Mouse (Mus musculus) forebrain, embryonic 12.5 days (tissue): ENCODE measurements around the gene Gm37240. TPM values are rescaled to one million over a fixed set of nuclear protein-coding genes. Genes with fewer than 3 reads are reported as not detected.

Source experiments
- ATAC-seq: fragments of 200-750 bp; cut with Nextera tagmentation; 2 replicates; pipeline ENCODE4 v1.8.0; 2017; ENCODE audit warnings: moderate TSS enrichment; ENCODE audit not compliant: low FRiP score
- H3K27ac ChIP-seq: fragments of 300-500 bp; sonication (generic); 2 replicates; pipeline ENCODE4 v1.5.1; 2016; ENCODE audit warnings: mild to moderate bottlenecking
- H3K27me3 ChIP-seq: fragments of 300-500 bp; sonication (generic); 2 replicates; pipeline ENCODE4 v1.6.1; 2016; ENCODE audit warnings: mild to moderate bottlenecking
- H3K36me3 ChIP-seq: fragments of 300-500 bp; sonication (generic); replicated peaks from 2 replicates; pipeline ENCODE4 v1.6.1; 2016; ENCODE audit warnings: mild to moderate bottlenecking
- H3K4me1 ChIP-seq: fragments of 300-500 bp; sonication (generic); 2 replicates; pipeline ENCODE4 v1.6.1; 2016
- H3K4me2 ChIP-seq: fragments of 300-500 bp; sonication (generic); 2 replicates; pipeline ENCODE4 v1.6.1; 2016; ENCODE audit warnings: mild to moderate bottlenecking, moderate library complexity
- H3K4me3 ChIP-seq: fragments of 300-500 bp; sonication (generic); replicated peaks from 2 replicates; pipeline ENCODE4 v1.5.1; 2016; ENCODE audit warnings: mild to moderate bottlenecking
- H3K9ac ChIP-seq: fragments of 300-500 bp; sonication (generic); 2 replicates; pipeline ENCODE4 v1.6.1; 2016; ENCODE audit warnings: mild to moderate bottlenecking
- H3K9me3 ChIP-seq: fragments of 300-500 bp; sonication (generic); 2 replicates; pipeline ENCODE4 v1.6.1; 2016
- whole genome bisulfite sequencing: fragments of 180-500 bp; shearing (Covaris S2); methylation state at CpG from one replicate; pipeline ENCODE4 v1.1.7; 2016; 5-methylcytosine and 5-hydroxymethylcytosine counted together
- polyA plus RNA-seq: library from polyadenylated mRNA; unstranded; fragments of >200 nt; fragmentation: Nextera tagmentation; extraction: Ambion mirVana; gene quantifications from 2 replicates; pipeline ENCODE4 v1.2.1, GENCODE M21; 2016

Gm37240 gene
- polyA plus RNA-seq, 1 experiment from 2014 or later: 0.57 TPM

DNA sequence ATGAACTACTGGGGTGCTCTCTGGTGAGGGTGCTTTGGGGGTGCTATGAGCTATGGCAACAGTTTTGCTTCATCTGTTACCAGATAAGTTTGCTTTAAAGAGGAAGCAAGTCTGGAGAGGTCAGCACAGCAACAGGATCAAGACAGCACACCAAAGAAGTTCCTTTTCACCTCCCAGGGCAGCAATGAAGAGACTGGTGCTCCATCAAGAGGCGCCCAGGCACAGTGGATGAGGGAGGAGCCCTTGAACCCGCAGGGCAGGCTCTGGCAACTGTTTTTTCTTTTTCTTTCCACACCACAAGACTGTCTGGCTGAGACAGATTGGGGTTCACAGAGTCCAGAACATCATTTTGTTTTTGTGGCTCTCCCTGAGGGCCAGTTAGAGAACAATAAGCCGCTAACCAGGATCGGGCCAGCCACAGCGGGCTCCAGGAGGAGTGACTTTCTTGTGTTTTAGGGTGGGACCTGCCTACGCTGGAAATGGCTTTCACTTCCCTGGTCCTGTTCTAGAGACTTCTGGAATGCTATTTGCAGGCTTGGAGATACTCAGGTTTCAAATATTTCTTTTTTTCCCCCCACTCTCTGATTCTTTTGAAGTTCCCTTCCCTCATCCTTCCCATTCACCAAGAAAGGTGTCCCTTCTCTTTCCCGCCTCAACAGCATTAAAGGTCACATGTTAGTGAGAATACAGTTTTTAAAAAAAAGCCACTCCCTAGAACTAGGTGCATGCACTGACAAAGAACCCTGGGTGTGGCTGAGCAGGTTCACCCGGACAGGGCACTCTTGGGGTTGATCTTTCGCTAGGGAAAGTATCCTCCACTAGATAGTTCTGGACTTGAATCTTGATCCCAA is 1241.9 kb downstream of the Gm37240 start:
- H3K27ac ChIP-seq: no peak overlapping the region
- no peak for ATAC-seq
- H3K27me3 ChIP-seq: no peaks in the 10 kb centered on the region
- no peak overlapping the region for H3K4me3 ChIP-seq
- 85% methylated on average over 9 of the region's 9 CpGs for WGBS
- H3K4me1 ChIP-seq: peaks cover 10% of the 10 kb centered on the region; the same call in 1 of the 2 replicates
- H3K9ac ChIP-seq: no peak overlapping the region
- no peaks in the 10 kb centered on the region for H3K9me3 ChIP-seq
- no peak overlapping the region for H3K4me2 ChIP-seq
- H3K36me3 ChIP-seq: no peaks in the 10 kb centered on the region

DNA sequence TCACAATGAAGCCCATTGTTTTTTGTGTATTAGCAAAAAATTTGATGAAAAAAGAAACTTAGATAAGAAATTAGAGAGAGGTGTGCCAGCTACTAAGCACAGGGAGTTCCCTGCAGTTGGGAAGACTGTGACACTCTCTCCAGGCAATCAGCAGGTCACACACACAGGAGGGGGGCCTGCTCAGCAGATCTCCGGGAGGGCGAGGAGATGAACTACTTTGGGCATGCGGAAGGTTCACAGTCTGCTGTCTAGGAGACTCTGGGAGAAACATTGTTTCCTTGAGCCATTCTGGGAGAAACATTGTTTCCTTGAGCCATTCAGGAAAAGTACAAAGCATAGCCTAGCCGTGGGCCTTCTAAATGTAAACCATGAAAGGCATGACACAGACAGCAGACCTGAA is 1244.4 kb downstream of the Gm37240 start:
- Histone ChIP-seq H3K4me2 (no peak overlapping the region), H3K27ac (no peak overlapping the region), H3K9me3 (no peaks in the 10 kb centered on the region), H3K4me1 (peaks cover 14% of the 10 kb centered on the region), H3K4me3 (no peak overlapping the region), H3K9ac (no peak overlapping the region), H3K36me3 (no peaks in the 10 kb centered on the region), H3K27me3 (no peaks in the 10 kb centered on the region)
- 63% methylated on average over 4 of the region's 4 CpGs for WGBS
- ATAC-seq: no peak

DNA sequence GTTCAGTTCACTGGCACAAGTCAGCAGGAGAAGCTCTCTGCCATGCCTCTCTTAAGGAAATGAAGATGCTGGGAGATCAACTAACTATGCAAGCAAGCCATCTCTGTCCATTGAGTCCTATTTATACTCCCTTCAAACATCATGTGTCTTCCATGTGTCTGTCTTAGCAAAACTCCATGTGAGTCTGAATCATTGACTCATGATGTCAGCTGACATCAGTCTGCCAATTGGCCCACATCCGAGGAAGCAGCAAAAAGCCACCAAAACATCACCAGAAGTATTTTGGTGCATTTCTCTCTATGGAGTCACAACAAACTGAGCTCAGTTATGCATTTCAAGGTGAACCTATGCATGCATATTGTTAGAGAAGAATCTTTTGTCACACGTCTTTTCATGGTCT is 1245.9 kb downstream of the Gm37240 start:
- Histone ChIP-seq H3K4me1 (peaks cover 4% of the 10 kb centered on the region; the same call in 1 of the 2 replicates), H3K9ac (no peak overlapping the region), H3K9me3 (no peaks in the 10 kb centered on the region), H3K4me3 (no peak overlapping the region), H3K27me3 (no peaks in the 10 kb centered on the region), H3K36me3 (no peaks in the 10 kb centered on the region), H3K4me2 (no peak overlapping the region), H3K27ac (no peak overlapping the region)
- WGBS: 83% methylated on average over 2 of the region's 2 CpGs
- ATAC-seq: no peak

DNA sequence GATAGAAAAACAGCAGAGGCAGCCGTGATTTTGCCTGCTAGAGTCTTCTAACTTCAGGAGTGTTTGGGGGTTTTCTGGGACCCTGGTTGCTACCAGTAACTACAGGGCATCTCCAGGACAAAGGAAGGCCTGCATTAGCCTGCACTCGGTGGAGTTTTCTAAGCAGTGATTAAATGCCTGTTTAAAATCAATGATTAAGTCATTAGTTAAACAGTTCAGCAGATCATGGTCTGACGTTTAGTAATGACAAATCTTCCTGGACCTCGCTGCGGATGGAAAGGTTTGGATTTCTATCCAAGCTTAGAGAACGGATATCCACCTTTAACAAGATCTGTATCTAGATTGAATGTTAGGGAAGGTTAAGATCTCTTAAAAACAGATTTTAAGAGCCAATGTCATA is 1246.8 kb downstream of the Gm37240 start:
- 57% methylated on average over 6 of the region's 6 CpGs for WGBS
- Histone ChIP-seq H3K36me3 (no peaks in the 10 kb centered on the region), H3K27ac (no peak overlapping the region), H3K9ac (no peak overlapping the region), H3K27me3 (no peaks in the 10 kb centered on the region), H3K4me1 (peaks cover 4% of the 10 kb centered on the region; the same call in 1 of the 2 replicates), H3K4me3 (no peak overlapping the region), H3K9me3 (no peaks in the 10 kb centered on the region), H3K4me2 (no peak overlapping the region)
- ATAC-seq: no peak

DNA sequence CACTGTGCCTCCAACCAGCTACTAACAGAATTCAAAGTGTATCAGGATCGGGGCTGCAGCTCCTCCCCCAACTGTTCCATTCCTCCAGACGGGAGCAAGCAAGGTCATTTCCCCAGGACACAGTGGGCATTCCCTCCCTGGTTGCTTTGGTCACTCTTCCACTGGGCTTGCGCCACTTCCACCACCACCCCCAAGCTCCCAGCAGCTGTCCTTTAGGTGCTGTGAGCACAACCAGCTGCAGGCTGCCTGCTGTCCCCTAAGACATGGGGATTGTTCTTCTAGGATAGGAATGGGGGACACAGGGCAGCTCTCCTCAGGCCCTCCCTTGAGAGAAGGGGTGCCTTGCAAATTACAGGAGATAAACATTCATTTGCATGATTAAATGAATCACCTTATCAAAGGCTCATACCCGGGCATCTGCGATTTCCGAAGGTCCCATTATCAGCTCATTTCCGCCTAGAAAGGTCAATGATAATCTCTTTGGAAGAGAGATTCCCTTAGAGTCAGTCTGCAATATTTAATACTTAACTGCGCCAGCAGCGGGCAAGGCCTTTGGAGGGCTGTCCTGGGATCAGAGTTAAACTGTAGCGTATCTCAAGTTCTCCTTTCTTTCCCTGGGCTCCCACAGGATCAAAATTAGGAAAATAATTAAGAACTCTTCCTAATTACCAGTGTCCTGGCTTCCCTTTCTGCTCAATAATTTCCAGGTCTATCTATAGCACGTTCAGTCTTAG is 1247.4 kb downstream of the Gm37240 start:
- ATAC-seq: no peak

DNA sequence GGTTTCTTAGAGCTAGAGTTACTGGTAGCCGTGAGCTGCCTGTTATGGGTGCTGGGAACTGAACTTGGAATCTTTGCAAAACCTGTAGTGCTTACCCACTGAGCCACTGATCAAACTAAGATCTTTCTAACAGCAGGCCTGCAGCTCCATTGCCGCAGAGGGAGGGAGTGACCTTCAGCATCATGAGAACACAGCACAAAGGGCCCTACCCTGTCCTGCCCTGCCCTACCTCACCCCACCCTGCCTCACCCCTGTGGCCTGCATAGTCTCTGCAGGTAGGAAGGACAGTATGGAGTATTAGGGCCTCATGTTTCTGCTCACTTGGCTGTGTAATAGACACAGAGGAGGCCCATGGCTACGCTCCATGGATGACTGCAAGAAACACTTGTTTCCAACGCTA is 1248.5 kb downstream of the Gm37240 start:
- no peak for ATAC-seq
- H3K36me3 ChIP-seq: no peaks in the 10 kb centered on the region
- WGBS: 80% methylated on average over 4 of the region's 4 CpGs
- H3K4me1 ChIP-seq: peaks cover 4% of the 10 kb centered on the region; the same call in 1 of the 2 replicates
- H3K9ac ChIP-seq: no peak overlapping the region
- no peaks in the 10 kb centered on the region for H3K27me3 ChIP-seq
- no peak overlapping the region for H3K4me2 ChIP-seq
- no peak overlapping the region for H3K4me3 ChIP-seq
- no peak overlapping the region for H3K27ac ChIP-seq
- H3K9me3 ChIP-seq: no peaks in the 10 kb centered on the region

More for the DNA sequence above, 1247.4 kb downstream of the Gm37240 start:
- H3K9ac ChIP-seq: no peak overlapping the region
- no peaks in the 10 kb centered on the region for H3K9me3 ChIP-seq
- no peak overlapping the region for H3K27ac ChIP-seq
- no peak overlapping the region for H3K4me3 ChIP-seq
- H3K36me3 ChIP-seq: no peaks in the 10 kb centered on the region
- no peaks in the 10 kb centered on the region for H3K27me3 ChIP-seq
- WGBS: 55% methylated on average over 11 of the region's 11 CpGs
- H3K4me2 ChIP-seq: no peak overlapping the region
- H3K4me1 ChIP-seq: peaks cover 4% of the 10 kb centered on the region; the same call in 1 of the 2 replicates

DNA sequence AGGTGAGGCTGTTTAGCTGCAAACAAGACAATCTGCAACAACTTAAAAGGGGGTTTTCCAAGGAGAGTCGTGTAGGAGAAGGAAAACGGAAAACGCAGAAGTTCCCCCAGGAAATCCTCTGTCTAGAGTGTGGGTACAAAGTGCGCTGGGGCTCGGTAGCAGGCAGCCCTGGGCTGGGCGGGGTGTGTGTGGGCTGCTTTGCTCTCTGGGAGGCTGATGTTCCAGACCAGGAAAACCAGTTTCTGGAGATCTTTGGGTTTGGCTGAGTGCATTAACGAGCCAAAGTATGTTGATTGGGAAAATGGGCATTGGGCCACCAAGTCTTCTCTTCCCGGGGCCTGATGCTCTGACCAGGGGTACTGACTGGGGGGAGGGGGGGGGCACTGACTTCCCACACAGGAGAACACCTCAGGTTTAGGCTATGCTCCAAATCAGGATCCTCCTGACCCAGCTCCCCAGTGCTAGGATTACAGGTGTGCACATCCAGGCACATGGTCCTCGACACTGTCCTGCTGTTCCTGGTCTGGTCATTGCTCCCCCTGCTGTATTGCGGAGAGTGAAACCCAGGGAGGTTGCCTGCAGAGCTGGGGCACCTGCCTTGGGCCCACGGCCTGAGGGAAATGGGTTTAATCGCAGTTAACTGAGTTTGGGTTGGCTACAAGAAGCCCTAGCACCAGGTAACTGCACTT is 1249.3 kb downstream of the Gm37240 start:
- Histone ChIP-seq H3K4me3 (no peak overlapping the region), H3K27ac (no peak overlapping the region), H3K9ac (no peak overlapping the region), H3K4me1 (peaks cover 4% of the 10 kb centered on the region; the same call in 1 of the 2 replicates), H3K4me2 (no peak overlapping the region), H3K9me3 (no peaks in the 10 kb centered on the region), H3K36me3 (no peaks in the 10 kb centered on the region), H3K27me3 (no peaks in the 10 kb centered on the region)
- ATAC-seq: no peak
- 73% methylated on average over 12 of the region's 12 CpGs for WGBS

DNA sequence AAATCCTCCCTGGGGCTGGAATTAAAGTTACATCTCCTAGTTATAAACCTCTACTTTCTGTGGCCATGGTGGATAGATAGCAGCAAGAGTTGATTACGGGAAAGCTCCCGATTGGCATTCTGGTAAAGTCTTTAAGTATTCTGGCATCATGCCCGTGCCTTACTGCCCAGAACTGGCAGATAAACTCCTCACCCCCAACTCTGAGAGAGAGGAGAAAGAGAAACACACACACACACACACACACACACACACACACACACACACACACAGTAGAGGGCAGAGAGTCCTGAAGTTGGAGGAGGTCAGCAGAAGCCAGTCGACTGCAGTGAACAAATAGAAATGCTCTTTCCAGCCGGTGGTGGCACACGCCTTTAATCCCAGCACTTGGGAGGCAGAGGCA is 1250.2 kb downstream of the Gm37240 start:
- H3K27me3 ChIP-seq: no peaks in the 10 kb centered on the region
- WGBS: 88% methylated on average over 6 of the region's 6 CpGs
- H3K9ac ChIP-seq: no peak overlapping the region
- H3K4me2 ChIP-seq: no peak overlapping the region
- ATAC-seq: no peak
- H3K27ac ChIP-seq: no peak overlapping the region
- H3K4me3 ChIP-seq: no peak overlapping the region
- no peaks in the 10 kb centered on the region for H3K9me3 ChIP-seq
- no peaks in the 10 kb centered on the region for H3K36me3 ChIP-seq
- H3K4me1 ChIP-seq: peaks cover 4% of the 10 kb centered on the region; the same call in 1 of the 2 replicates

DNA sequence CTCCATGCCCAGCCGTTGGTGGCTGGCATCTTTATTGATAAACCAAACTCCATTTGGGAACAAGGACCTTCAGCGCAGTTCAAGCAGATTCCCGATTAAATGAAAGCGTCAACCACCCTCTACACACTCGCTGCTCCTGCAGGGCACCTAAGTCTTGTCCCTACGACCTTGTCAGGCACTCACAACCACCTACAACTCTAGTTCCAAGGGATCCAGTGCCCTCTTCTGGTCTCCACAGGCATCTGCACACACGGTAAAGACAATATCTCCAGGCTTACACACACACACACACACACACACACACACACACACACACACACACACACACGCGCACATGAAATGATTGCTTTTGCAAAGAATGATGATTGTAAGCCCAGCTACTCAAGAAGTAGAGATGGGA is 1255.7 kb downstream of the Gm37240 start:
- no peak for ATAC-seq

DNA sequence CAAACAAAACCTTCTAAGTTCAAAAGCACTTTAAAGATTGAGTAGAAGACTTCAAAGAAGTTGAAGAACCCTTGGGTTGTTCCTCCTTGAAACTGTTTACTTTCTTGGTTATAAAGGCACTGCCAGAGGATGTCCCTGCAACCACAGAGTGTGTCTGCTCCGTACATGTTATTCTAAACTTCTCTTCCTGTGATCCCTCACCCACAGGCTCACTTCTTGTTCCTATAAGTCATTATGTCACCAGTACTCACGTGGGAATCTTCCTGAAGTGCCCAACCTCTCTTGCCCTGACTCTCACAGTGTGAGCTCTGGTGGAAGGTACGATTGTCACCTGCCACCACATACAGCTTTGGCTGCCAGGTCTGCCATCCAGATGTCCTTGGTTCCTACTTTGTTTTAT is 1265.3 kb downstream of the Gm37240 start:
- Histone ChIP-seq H3K36me3 (no peaks in the 10 kb centered on the region), H3K27ac (no peak overlapping the region), H3K4me2 (no peak overlapping the region), H3K4me1 (no peaks in the 10 kb centered on the region), H3K9me3 (no peaks in the 10 kb centered on the region), H3K27me3 (no peaks in the 10 kb centered on the region), H3K4me3 (no peak overlapping the region), H3K9ac (no peak overlapping the region)
- WGBS: 76% methylated on average over 3 of the region's 3 CpGs
- no peak for ATAC-seq

More for the DNA sequence above, 1255.7 kb downstream of the Gm37240 start:
- H3K9ac ChIP-seq: no peak overlapping the region
- H3K4me3 ChIP-seq: no peak overlapping the region
- no peaks in the 10 kb centered on the region for H3K27me3 ChIP-seq
- WGBS: 96% methylated on average over 9 of the region's 9 CpGs
- no peak overlapping the region for H3K27ac ChIP-seq
- no peak overlapping the region for H3K4me2 ChIP-seq
- H3K4me1 ChIP-seq: no peaks in the 10 kb centered on the region
- H3K9me3 ChIP-seq: no peaks in the 10 kb centered on the region
- no peaks in the 10 kb centered on the region for H3K36me3 ChIP-seq

DNA sequence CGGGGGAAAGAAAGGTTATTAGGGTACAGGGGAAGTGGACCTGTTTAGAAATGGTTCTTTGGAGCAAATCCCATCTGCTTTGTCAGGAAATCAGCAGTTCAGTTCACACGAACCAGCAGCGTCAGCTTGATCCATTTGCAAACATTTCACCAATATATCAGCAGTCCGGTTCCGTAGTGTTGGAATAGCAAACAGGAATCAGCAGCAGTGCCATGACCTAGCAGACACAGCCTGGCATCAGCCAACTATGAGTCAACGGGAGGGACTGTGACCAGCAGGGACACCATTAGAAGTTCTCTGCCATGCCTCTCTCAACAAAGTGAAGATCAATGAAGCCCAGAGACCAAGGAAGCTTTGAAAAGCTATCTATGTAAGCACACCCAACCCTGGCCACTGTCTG is 1267.6 kb downstream of the Gm37240 start:
- Histone ChIP-seq H3K27me3 (no peaks in the 10 kb centered on the region), H3K4me2 (no peak overlapping the region), H3K9me3 (no peaks in the 10 kb centered on the region), H3K4me1 (no peaks in the 10 kb centered on the region), H3K36me3 (no peaks in the 10 kb centered on the region), H3K27ac (no peak overlapping the region), H3K9ac (no peak overlapping the region), H3K4me3 (no peak overlapping the region)
- ATAC-seq: no peak
- WGBS: 93% methylated on average over 6 of the region's 6 CpGs

DNA sequence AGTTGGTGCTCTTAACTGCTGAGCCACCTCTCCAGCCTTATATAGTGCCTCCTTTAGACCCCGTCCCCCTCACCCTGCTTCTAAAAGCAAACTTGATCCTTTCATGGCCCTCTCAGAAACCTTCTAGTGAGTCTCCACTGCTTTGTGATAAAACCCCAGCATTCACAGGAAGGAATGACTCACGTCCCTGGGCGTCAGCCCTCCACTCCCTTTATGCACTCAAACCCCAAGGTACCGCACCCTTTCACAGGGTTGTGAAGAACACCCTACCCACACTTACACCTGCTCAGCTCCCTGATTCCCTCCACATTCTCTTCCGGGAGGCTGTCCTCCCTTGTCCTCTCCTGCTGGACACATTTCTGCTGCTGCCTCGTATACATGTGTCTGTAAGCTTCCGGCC is 1268.3 kb downstream of the Gm37240 start:
- Histone ChIP-seq H3K27me3 (no peaks in the 10 kb centered on the region), H3K9ac (no peak overlapping the region), H3K4me3 (no peak overlapping the region), H3K4me1 (no peaks in the 10 kb centered on the region), H3K4me2 (no peak overlapping the region), H3K36me3 (no peaks in the 10 kb centered on the region), H3K9me3 (no peaks in the 10 kb centered on the region), H3K27ac (no peak overlapping the region)
- no peak for ATAC-seq
- WGBS: 91% methylated on average over 7 of the region's 7 CpGs
